Mouse (Mus musculus): ENCODE results near the gene Cerkl.
A peak's percentile ranks its signal among the peaks of the same experiment; 100 is the strongest.

Gene Cerkl

GRCm38 (mm10) chr2:79378346-79379086 is 78.1 kb downstream of the Cerkl start:
- DNase-seq (ENCODE audit: low read depth in 2 of 2, low spot score in 2 of 2): no peak

DNA sequence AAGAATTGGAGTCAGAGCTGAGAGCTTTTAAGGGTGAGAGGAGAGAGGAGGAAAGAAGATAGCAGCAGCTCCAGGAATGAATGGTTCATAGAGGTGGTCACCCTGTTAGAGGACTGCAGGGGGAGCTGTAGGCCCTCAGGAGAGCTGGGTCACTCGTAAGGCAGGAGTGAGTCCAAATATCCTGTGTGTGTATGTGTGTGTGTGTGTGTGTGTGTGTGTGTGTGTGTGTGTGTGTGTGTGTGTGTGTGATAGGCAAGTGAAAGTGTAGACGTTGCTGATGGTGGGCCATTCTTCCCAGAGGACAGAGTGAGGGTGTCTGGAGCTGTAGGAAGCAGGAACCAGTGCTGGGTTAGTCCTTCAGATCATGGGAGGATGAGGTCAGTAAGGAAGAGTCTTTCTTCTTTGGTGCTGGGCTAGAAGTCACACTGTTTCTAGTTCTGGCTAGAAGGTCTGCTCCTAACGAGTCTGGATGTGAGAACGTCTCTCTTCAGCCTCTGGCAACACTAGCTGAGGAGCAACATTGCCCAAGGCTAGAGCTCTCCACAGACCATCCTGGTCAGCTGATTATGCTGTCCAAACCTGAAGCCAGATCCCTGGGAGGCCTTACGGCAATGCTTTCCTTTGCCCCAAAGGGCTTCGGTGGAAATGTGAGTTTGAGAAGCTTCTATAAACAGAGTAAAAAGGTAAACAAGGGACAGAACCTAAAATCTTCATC is 83.9 kb downstream of the Cerkl start:
- peak in 1 of 2 experiments; percentile 6 for DNase-seq (ENCODE audit: low read depth in 2 of 2, low spot score in 2 of 2)

DNA sequence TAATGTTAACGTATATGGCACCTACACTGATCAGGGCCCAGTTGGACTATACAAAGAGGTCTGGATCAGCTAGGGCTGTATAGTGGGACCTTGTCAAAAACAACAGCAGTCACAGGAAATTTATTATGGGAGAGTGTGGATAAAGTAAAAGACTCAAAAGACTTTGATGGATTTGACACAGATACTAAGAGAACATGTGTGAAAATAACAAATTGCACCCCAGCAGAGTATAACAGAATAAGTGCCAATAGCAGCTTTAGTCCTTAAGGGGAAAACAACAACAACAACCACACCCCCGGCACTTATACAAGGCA is 84.5 kb downstream of the Cerkl start:
- no peak for DNase-seq (ENCODE audit: low read depth in 2 of 2, low spot score in 2 of 2)

GRCm38 (mm10) chr2:79371326-79372153 is 85.0 kb downstream of the Cerkl start:
- no peak for DNase-seq (ENCODE audit: low read depth in 2 of 2, low spot score in 2 of 2)

DNA sequence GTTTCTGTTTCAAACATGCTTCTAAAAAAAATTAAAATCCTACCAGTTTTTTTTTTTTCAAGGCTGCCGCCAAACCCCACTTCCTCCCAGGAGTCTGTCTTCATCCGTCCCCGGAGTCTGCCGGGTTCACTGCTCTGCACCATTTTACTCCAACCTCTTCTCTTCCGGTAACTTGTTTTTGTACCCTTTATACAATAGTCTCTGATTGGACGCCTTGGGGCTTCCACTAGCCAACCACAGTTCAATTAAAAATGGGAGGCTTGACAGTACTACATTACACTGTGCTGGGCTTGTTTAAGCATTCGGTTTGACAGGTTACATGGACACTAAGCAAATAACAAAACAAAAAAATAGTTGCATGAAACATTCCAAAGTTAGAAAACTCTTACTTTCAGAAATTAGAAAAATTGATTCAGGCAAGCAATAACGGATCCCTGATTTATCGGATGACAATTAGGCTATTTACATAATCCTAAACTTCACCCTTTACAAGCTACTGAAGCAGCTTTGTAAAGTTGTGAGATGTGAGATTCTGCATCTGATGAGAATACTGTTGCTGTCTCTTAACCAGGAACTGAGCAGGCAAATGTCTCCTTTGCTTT is 85.8 kb downstream of the Cerkl start:
- peak; percentile 10 to 30 for DNase-seq (ENCODE audit: low read depth in 2 of 2, low spot score in 2 of 2)

- no peak for DNase-seq (ENCODE audit: low read depth in 2 of 2, low spot score in 2 of 2)
Measured at GRCm38 (mm10) chr2:79369905-79370304, 86.7 kb downstream of the Cerkl start.

DNA sequence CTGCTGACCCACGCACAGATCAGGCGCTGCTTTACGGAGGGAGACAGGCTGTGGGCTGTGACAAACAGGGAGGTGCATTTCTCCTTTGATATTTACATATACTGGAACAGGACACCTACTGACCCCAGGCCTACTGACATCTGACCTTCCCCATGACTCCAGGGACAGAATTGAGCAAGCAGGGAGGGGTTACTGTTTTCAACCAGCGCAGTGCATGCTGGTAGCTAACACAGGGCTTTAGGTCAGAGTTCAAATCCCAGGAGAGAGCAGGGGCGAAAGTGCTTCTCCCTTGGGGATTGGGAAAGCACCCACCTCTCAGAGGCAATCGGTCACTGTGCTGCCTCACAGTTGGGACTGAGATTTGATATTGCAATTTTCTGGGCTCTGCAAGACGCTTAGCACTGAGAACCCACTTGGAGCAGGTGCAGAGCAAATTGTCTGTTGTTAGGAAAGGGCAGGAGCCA is 87.5 kb downstream of the Cerkl start:
- no peak for DNase-seq (ENCODE audit: low read depth in 2 of 2, low spot score in 2 of 2)

GRCm38 (mm10) chr2:79368661-79369060 is 87.9 kb downstream of the Cerkl start:
- no peak for DNase-seq (ENCODE audit: low read depth in 2 of 2, low spot score in 2 of 2)

GRCm38 (mm10) chr2:79367451-79368450 is 88.8 kb downstream of the Cerkl start:
- DNase-seq (ENCODE audit: low read depth in 2 of 2, low spot score in 2 of 2): peak in 1 of 2 experiments; percentile 6

- DNase-seq (ENCODE audit: low read depth in 2 of 2, low spot score in 2 of 2): no peak
Measured at GRCm38 (mm10) chr2:79363920-79364319, 92.7 kb downstream of the Cerkl start.

GRCm38 (mm10) chr2:79362029-79362428 is 94.6 kb downstream of the Cerkl start:
- no peak for DNase-seq (ENCODE audit: low read depth in 2 of 2, low spot score in 2 of 2)

DNA sequence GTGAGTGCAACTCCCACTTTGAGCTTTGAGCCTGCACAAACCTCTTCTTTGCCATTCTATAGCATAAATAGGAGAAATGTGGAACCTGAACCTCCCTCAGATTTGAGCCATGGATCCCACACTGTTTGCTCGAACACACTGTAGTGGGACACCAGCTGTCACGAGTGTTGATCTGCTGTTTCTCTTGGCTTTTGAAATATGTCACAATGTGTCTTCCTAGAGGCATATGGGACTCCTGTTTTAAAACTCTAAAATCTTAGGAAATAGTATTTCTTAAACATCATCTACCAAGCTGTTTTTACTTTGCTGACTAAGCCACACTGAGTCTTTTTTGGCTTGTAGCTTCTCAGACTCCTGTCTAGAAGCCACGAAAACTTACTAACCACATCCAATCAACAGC is 98.8 kb downstream of the Cerkl start:
- no peak for DNase-seq (ENCODE audit: low read depth in 2 of 2, low spot score in 2 of 2)

GRCm38 (mm10) chr2:79354773-79355172 is 101.8 kb downstream of the Cerkl start:
- DNase-seq (ENCODE audit: low read depth in 2 of 2, low spot score in 2 of 2): no peak

DNA sequence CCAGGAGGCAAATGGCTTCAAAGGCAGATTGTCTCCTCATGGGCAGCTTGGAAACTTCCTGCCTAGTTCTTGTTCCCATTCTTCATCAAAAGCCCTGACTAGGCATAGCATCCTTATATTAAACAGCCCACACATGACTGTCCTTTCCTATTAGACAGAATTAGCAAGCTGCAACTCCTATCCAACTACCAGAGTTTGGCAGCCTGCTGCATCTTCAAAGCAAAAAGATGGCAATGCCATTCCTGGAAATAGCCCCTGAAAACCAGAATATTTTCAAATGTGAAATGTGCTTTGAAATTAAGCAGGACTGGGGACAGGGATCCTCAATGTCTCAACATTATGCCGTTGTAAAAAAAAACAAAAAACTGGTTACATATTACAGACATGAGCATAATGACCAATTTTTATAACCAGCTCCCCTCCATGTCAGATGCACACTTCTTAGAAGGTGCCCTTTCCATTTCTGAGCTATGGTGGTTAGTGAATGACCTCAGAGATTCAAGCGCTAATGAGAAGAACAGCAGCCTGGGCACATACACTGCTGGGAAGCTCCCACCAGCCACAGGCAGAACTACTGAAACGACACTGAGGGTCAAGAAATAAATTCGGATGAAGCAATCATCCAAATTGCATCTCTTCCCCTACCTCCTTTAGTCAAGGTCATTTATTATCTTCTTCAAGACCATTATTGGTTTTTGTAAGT is 104.3 kb downstream of the Cerkl start:
- DNase-seq (ENCODE audit: low read depth in 2 of 2, low spot score in 2 of 2): no peak

DNA sequence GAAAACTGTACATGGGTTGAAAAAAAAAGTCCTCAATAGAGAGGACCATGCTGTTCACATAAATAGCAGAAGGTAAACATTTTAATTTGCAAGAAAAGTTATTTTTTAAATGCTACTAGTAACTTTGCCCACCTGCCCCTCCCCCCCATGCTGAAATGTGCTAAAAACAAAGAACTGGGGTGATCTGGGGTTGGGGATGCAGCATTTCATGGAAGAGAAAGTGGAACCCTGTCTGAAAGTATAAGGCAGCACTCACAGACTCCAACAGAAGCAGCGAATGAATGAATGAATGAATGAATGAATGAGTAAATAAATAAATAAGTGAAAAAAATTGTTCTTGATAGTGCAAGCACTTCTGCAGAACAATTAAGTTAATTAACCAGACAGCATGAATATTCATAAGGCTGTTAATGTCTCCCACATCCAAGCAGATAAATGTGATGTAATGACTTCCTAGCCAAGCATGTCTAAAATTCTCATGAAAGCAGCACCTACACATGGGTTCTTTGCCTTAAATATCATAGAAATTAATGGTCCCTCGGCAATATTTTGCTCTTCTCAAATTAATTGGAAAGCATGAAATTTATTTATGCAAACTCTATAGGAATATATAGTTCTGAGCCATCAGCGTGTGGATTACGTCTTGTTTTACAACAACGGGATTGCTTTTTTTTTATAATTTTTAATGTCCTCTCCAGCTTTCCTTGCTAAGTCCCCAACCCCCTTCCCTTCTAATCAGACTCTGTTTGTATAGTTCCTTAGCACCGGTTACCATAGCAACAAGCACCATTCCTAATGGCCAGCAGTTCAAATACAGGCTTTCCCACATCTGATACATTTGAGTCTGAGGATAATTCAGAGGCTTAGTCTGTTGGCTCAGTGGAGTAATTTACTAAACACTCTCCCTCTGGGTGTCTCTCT is 105.1 kb downstream of the Cerkl start:
- no peak for DNase-seq (ENCODE audit: low read depth in 2 of 2, low spot score in 2 of 2)

GRCm38 (mm10) chr2:79343115-79343514 is 113.5 kb downstream of the Cerkl start:
- no peak for DNase-seq (ENCODE audit: low read depth in 2 of 2, low spot score in 2 of 2)

DNA sequence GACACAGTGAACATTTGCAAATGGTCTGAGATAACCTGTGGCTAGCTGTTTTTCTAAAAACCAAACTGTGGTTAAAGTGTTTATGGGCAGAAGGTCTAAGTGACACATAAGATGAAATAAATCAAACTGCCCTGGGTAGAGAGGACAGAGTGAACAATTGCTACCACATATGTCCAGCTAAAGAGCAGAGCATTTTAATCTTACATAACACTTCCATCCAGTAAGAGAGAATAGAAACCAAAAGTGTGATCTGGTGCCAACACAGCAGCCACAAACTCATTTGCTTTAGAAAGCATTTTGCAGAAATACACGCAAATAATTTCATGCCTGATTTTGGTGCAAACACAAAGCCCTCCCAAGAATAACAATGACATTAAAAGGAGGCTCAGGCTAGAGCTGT is 117.6 kb downstream of the Cerkl start:
- no peak for DNase-seq (ENCODE audit: low read depth in 2 of 2, low spot score in 2 of 2)

- DNase-seq (ENCODE audit: low read depth in 2 of 2, low spot score in 2 of 2): no peak
Measured at GRCm38 (mm10) chr2:79336141-79336540, 120.4 kb downstream of the Cerkl start.

GRCm38 (mm10) chr2:79334661-79335060 is 121.9 kb downstream of the Cerkl start:
- no peak for DNase-seq (ENCODE audit: low read depth in 2 of 2, low spot score in 2 of 2)
